Mouse (Mus musculus) CH12F3 (cell line): Measurements from ENCODE around the gene Dlg3.

Source experiments
- in situ Hi-C: fragments of 300-500 bp; cut with MboI; formaldehyde crosslinking; loops from 2 replicates; pipeline ENCODE4 v1.14.3; 2020; ENCODE audit warnings: low sequenced_read_pairs

Dlg3 gene

GRCm38 (mm10) chrX:100767181-100767884 is at the start of gene Dlg3:
TSS of gene Dlg3 (plus strand) at chrX:100767722.
- in situ Hi-C loops = no loop called here

GRCm38 (mm10) chrX:100728947-100729346 is 38.6 kb upstream of the Dlg3 start:
- in situ Hi-C loops = no loop called here

- in situ Hi-C loops = no loop called here
These were observed 37.8 kb upstream of the Dlg3 start, which contains the start of gene Gdpd2 for GRCm38 (mm10) chrX:100729665-100730188. TSS of gene Gdpd2 (plus strand) at chrX:100729873.

GRCm38 (mm10) chrX:100730266-100730665 is 37.3 kb upstream of the Dlg3 start:
- in situ Hi-C loops = no loop called here

- in situ Hi-C loops = no loop called here
These were observed 33.2 kb upstream of the Dlg3 start for GRCm38 (mm10) chrX:100734359-100734758.

GRCm38 (mm10) chrX:100738918-100739317 is 28.6 kb upstream of the Dlg3 start:
- in situ Hi-C loops = no loop called here

GRCm38 (mm10) chrX:100739443-100739842 is 28.1 kb upstream of the Dlg3 start:
- in situ Hi-C loops = no loop called here

GRCm38 (mm10) chrX:100740785-100741184 is 26.7 kb upstream of the Dlg3 start:
- in situ Hi-C loops = no loop called here

- in situ Hi-C loops = no loop called here
These were observed 25.6 kb upstream of the Dlg3 start for GRCm38 (mm10) chrX:100741940-100742339.

- in situ Hi-C loops = no loop called here
These were observed 1.7 kb upstream of the Dlg3 start for GRCm38 (mm10) chrX:100765855-100766254.

- in situ Hi-C loops = no loop called here
These were observed 534 bp downstream of the Dlg3 start for GRCm38 (mm10) chrX:100767885-100768626.

GRCm38 (mm10) chrX:100769281-100769680 is 1.8 kb downstream of the Dlg3 start:
- in situ Hi-C loops = no loop called here

GRCm38 (mm10) chrX:100774341-100774811 is 6.9 kb downstream of the Dlg3 start:
- in situ Hi-C loops = no loop called here

- in situ Hi-C loops = no loop called here
These were observed 7.9 kb downstream of the Dlg3 start for GRCm38 (mm10) chrX:100775405-100775804.

- in situ Hi-C loops = no loop called here
These were observed 9.0 kb downstream of the Dlg3 start for GRCm38 (mm10) chrX:100776494-100776893.

GRCm38 (mm10) chrX:100776985-100777654 is 9.6 kb downstream of the Dlg3 start:
- in situ Hi-C loops = no loop called here

GRCm38 (mm10) chrX:100777655-100778234 is 10.2 kb downstream of the Dlg3 start:
- in situ Hi-C loops = no loop called here

GRCm38 (mm10) chrX:100778397-100778796 is 10.9 kb downstream of the Dlg3 start:
- in situ Hi-C loops = no loop called here

GRCm38 (mm10) chrX:100789322-100789721 is 21.8 kb downstream of the Dlg3 start:
- in situ Hi-C loops = no loop called here

GRCm38 (mm10) chrX:100796041-100796740 is 28.7 kb downstream of the Dlg3 start:
- in situ Hi-C loops = no loop called here
